In the genomic region with DNA sequence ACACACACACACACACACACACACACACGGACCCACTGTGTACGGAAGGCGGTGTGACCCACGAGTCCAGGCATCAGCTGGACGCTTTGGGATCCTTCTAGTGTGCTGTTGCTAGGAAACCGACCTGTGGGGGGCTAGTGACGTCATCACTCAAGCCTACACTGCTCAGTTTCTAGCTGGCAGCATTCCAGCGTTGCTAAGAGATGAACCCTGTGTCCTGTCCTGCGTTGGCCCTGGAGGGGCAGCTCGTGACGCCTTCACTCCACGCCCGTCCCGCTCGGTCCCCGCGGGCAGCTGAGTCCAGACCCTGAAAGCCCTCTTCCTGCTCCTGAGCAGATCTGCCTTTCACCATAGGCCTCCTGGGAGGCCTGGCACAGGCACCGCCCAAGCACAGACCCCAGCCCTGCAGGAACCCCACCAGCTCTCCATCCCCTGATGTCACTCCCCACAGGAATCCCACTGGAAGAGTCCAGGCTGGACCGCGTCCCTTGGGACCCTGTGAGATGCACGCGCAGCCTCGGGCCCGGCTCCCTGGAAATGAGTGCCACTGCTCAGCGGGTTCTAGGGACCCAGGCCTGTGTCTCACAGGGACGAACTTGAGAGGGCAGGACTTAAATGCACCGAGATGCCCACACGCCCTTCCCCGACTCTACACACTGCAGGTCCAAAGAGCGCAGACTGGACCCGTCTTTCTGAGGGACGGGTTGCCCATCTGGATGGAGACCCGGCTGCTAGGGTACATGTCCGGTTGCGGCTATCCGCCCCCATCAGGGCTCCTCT, we compare ENCODE assay signal across 8 mouse cellular contexts. TPM values are rescaled to one million over a fixed set of nuclear protein-coding genes. Genes with fewer than 3 reads are reported as not detected.
DNase-seq lines count a peak whose midpoint lies in the region; ATAC-seq and TF ChIP-seq lines count a peak whose summit lies in the region.

No protein-coding gene starts in this region.

- H3K27me3 ChIP-seq in ES-Bruce4 (ENCODE audit: control insufficient read depth, insufficient read depth, low read length, poor library complexity, severe bottlenecking) = no peaks in the 10 kb centered on the region
- no peaks in the 10 kb centered on the region; the same call in 1 of the 2 replicates for H3K27me3 ChIP-seq in embryonic facial prominence, embryonic 14.5 days (replicated peaks; ENCODE audit: control insufficient read depth, insufficient read depth, low read length)
- peaks cover 19% of the 10 kb centered on the region for H3K27me3 ChIP-seq in hindbrain, embryonic 10.5 days (ENCODE audit: insufficient read depth, poor library complexity, severe bottlenecking)
- H3K27me3 ChIP-seq in midbrain, embryonic 13.5 days = no peaks in the 10 kb centered on the region
- H3K27me3 ChIP-seq in thymus, adult 2 months (ENCODE audit: control insufficient read depth, insufficient read depth, low read length) = no peaks in the 10 kb centered on the region

- H3K4me1 ChIP-seq in ES-Bruce4 (ENCODE audit: control insufficient read depth, insufficient read depth, low read length) = peaks cover 1% of the 10 kb centered on the region
- H3K4me1 ChIP-seq in embryonic facial prominence, embryonic 14.5 days (ENCODE audit: control insufficient read depth, insufficient read depth, low read length) = no peaks in the 10 kb centered on the region
- peaks cover 4% of the 10 kb centered on the region; the same call in 1 of the 2 replicates for H3K4me1 ChIP-seq in hindbrain, embryonic 10.5 days (replicated peaks)
- H3K4me1 ChIP-seq in midbrain, embryonic 13.5 days (replicated peaks) = no peaks in the 10 kb centered on the region
- H3K4me1 ChIP-seq in thymus, adult 2 months (replicated peaks; ENCODE audit: control insufficient read depth, insufficient read depth, low read length) = no peaks in the 10 kb centered on the region

- TF ChIP-seq EP300 in ES-Bruce4 (IDR thresholded peaks at IDR 0.05; ENCODE audit: insufficient read depth, low read depth, low read length) = no peak

- H3K27ac ChIP-seq in ES-Bruce4 (ENCODE audit: insufficient read depth, low read length) = no peak overlapping the region
- H3K27ac ChIP-seq in embryonic facial prominence, embryonic 14.5 days (replicated peaks; ENCODE audit: low read depth, low read length) = no peak overlapping the region
- H3K27ac ChIP-seq in hindbrain, embryonic 10.5 days = no peak overlapping the region
- H3K27ac ChIP-seq in midbrain, embryonic 13.5 days = no peak overlapping the region
- no peak overlapping the region for H3K27ac ChIP-seq in thymus, adult 2 months (ENCODE audit: control insufficient read depth, insufficient read depth, low read length)

- no peak for TF ChIP-seq POLR2A in ES-Bruce4 (IDR thresholded peaks at IDR 0.05; ENCODE audit: insufficient read depth, low read length)
- no peak for TF ChIP-seq POLR2A in thymus, adult 2 months (IDR thresholded peaks at IDR 0.05; ENCODE audit: control insufficient read depth, extremely low read depth, insufficient read depth, low read length, poor library complexity)

- peak; percentile 67 for DNase-seq in adrenal gland, postnatal 14 days
- peak; percentile 58 for DNase-seq in embryonic facial prominence, embryonic 14.5 days (ENCODE audit: low spot score)
- DNase-seq in hindbrain, embryonic 10.5 days (ENCODE audit: low spot score) = peak; percentile 38
- peak; percentile 87 to 89 for DNase-seq in left cerebral cortex, postnatal 10 days (ENCODE audit: extremely low spot score in 1 of 2, low spot score in 2 of 2)
- DNase-seq in yolk sac, embryonic 10.5 days (ENCODE audit: low spot score) = peak; percentile 5
- no peak for DNase-seq in thymus, adult 2 months

- H3K36me3 ChIP-seq in ES-Bruce4 (ENCODE audit: control insufficient read depth, insufficient read depth, low read length, poor library complexity, severe bottlenecking) = no peaks in the 10 kb centered on the region
- H3K36me3 ChIP-seq in embryonic facial prominence, embryonic 14.5 days (ENCODE audit: control insufficient read depth, insufficient read depth, low read length) = 0 out of 2 replicates have a peak, but pooled peaks cover 15% of the 10 kb centered on the region
- peaks cover 63% of the 10 kb centered on the region for H3K36me3 ChIP-seq in hindbrain, embryonic 10.5 days
- H3K36me3 ChIP-seq in midbrain, embryonic 13.5 days = peaks cover 62% of the 10 kb centered on the region
- no peaks in the 10 kb centered on the region for H3K36me3 ChIP-seq in thymus, adult 2 months (ENCODE audit: control insufficient read depth, insufficient read depth, low read length)

- intact Hi-C loops in left cerebral cortex, postnatal 10 days (cut with DNase I) = no loop called here

- H3K9me3 ChIP-seq in ES-Bruce4 (replicated peaks; ENCODE audit: control insufficient read depth, insufficient read depth, low read length, poor library complexity, severe bottlenecking) = peaks cover 15% of the 10 kb centered on the region
- H3K9me3 ChIP-seq in embryonic facial prominence, embryonic 14.5 days (ENCODE audit: control insufficient read depth, low read length) = peaks cover 65% of the 10 kb centered on the region
- peaks cover 76% of the 10 kb centered on the region for H3K9me3 ChIP-seq in hindbrain, embryonic 10.5 days
- peaks cover 65% of the 10 kb centered on the region for H3K9me3 ChIP-seq in midbrain, embryonic 13.5 days

- H3K4me3 ChIP-seq in ES-Bruce4 (ENCODE audit: low read depth, low read length) = peak overlapping the region; percentile 57
- peak overlapping the region; percentile 18; the same call in 1 of the 2 replicates for H3K4me3 ChIP-seq in embryonic facial prominence, embryonic 14.5 days (ENCODE audit: low read depth, low read length)
- H3K4me3 ChIP-seq in hindbrain, embryonic 10.5 days = peak overlapping the region; percentile 38
- peak overlapping the region; percentile 30 for H3K4me3 ChIP-seq in midbrain, embryonic 13.5 days (replicated peaks)
- H3K4me3 ChIP-seq in thymus, adult 2 months (ENCODE audit: control insufficient read depth, insufficient read depth, low read length) = no peak overlapping the region

- peak overlapping the region; percentile 15; the same call in 1 of the 2 replicates for H3K9ac ChIP-seq in ES-Bruce4 (ENCODE audit: low read depth, poor library complexity, severe bottlenecking)
- H3K9ac ChIP-seq in embryonic facial prominence, embryonic 14.5 days (ENCODE audit: low read depth, low read length) = no peak overlapping the region
- H3K9ac ChIP-seq in midbrain, embryonic 13.5 days (replicated peaks) = no peak overlapping the region

- TF ChIP-seq CTCF in ES-Bruce4 (IDR thresholded peaks at IDR 0.05; ENCODE audit: low read depth, low read length) = no peak
- TF ChIP-seq CTCF in thymus, adult 2 months (IDR thresholded peaks at IDR 0.05; ENCODE audit: borderline replicate concordance, control insufficient read depth, extremely low read depth, insufficient read depth, low read length, poor library complexity) = no peak

- H3K4me2 ChIP-seq in embryonic facial prominence, embryonic 14.5 days (ENCODE audit: low read depth, low read length) = peak overlapping the region; percentile 40
- peak overlapping the region; percentile 46 for H3K4me2 ChIP-seq in midbrain, embryonic 13.5 days (replicated peaks)

- peak; percentile 63 for ATAC-seq in embryonic facial prominence, embryonic 14.5 days (ENCODE audit: low read depth)
- ATAC-seq in midbrain, embryonic 13.5 days = peak; percentile 86

- 30% methylated on average over 34 of the region's 36 CpGs for WGBS in embryonic facial prominence, embryonic 14.5 days
- 27% methylated on average over 36 of the region's 36 CpGs for WGBS in hindbrain, embryonic 10.5 days
- WGBS in midbrain, embryonic 13.5 days = 33% methylated on average over 36 of the region's 36 CpGs
- WGBS in thymus, adult 2 months = 46% methylated on average over 36 of the region's 36 CpGs

RNA-seq across cellular contexts. Expression of a gene that starts 1.0 kb away (rescaled TPM):
- polyA plus RNA-seq in ES-Bruce4 (2011; ENCODE audit: insufficient read depth, insufficient read length, low read depth, missing spikeins) = 0.51 TPM in 1 of 2 replicates, not detected in the other
- not detected in 2 replicates for total RNA-seq in adrenal gland, postnatal 14 days (2021)
- polyA plus RNA-seq in embryonic facial prominence, embryonic 14.5 days (2014; fragmentation: Nextera tagmentation; extraction: Ambion mirVana) = not detected in 2 replicates
- not detected in 2 replicates for polyA plus RNA-seq in hindbrain, embryonic 10.5 days (2016; fragmentation: Nextera tagmentation; extraction: Ambion mirVana)
- under 1 TPM; 0.75 to 0.79 TPM for total RNA-seq in left cerebral cortex, postnatal 10 days (2021)
- not detected in 2 replicates for polyA plus RNA-seq in midbrain, embryonic 13.5 days (2015; fragmentation: Nextera tagmentation; extraction: Ambion mirVana)
- polyA plus RNA-seq in thymus, adult 2 months (2012; rRNA removed) = not detected in 2 replicates

RNA-seq across cellular contexts. Expression of a gene that starts 20.2 kb away (rescaled TPM):
- 27.9 and 29.0 TPM in 2 replicates for polyA plus RNA-seq in ES-Bruce4 (2011; ENCODE audit: insufficient read depth, insufficient read length, low read depth, missing spikeins)
- total RNA-seq in adrenal gland, postnatal 14 days (2021) = 27.9 and 29.9 TPM in 2 replicates
- polyA plus RNA-seq in embryonic facial prominence, embryonic 14.5 days (2014; fragmentation: Nextera tagmentation; extraction: Ambion mirVana) = 15.9 and 16.7 TPM in 2 replicates
- 13.7 and 14.7 TPM in 2 replicates for polyA plus RNA-seq in hindbrain, embryonic 10.5 days (2016; fragmentation: Nextera tagmentation; extraction: Ambion mirVana)
- 10 to 100 TPM; 62.5 to 64.7 TPM for total RNA-seq in left cerebral cortex, postnatal 10 days (2021)
- polyA plus RNA-seq in midbrain, embryonic 13.5 days (2015; fragmentation: Nextera tagmentation; extraction: Ambion mirVana) = 20.5 and 22.1 TPM in 2 replicates
- 43.9 and 52.8 TPM in 2 replicates for polyA plus RNA-seq in thymus, adult 2 months (2012; rRNA removed)

RNA-seq across cellular contexts. Expression of a gene that starts 52.6 kb away (rescaled TPM):
- polyA plus RNA-seq in ES-Bruce4 (2011; ENCODE audit: insufficient read depth, insufficient read length, low read depth, missing spikeins) = 28.1 and 29.2 TPM in 2 replicates
- not detected in 2 replicates for total RNA-seq in adrenal gland, postnatal 14 days (2021)
- not detected in 2 replicates for polyA plus RNA-seq in embryonic facial prominence, embryonic 14.5 days (2014; fragmentation: Nextera tagmentation; extraction: Ambion mirVana)
- 0.31 and 0.32 TPM in 2 replicates for polyA plus RNA-seq in hindbrain, embryonic 10.5 days (2016; fragmentation: Nextera tagmentation; extraction: Ambion mirVana)
- total RNA-seq in left cerebral cortex, postnatal 10 days (2021) = under 1 TPM in 1 of 2 experiments, not detected in 1; 0.09 TPM
- polyA plus RNA-seq in midbrain, embryonic 13.5 days (2015; fragmentation: Nextera tagmentation; extraction: Ambion mirVana) = not detected in 2 replicates
- 0.04 TPM in 1 of 2 replicates, not detected in the other for polyA plus RNA-seq in thymus, adult 2 months (2012; rRNA removed)

Comparison
In these comparisons a context has a peak if more than half of its experiments do, and no peak if none do; other contexts are left out.
1. RNA of a gene that starts 52.6 kb away (polyA plus RNA-seq): 28.1 to 29.2 TPM in ES-Bruce4; 0.31 to 0.32 TPM in hindbrain, embryonic 10.5 days, not detected in midbrain, embryonic 13.5 days, not detected in embryonic facial prominence, embryonic 14.5 days and 0.04 TPM in thymus, adult 2 months; every median in the first group is over 10 times any median in the second.